Mouse (Mus musculus): ENCODE measurements around the gene Ntf3.

DNA sequence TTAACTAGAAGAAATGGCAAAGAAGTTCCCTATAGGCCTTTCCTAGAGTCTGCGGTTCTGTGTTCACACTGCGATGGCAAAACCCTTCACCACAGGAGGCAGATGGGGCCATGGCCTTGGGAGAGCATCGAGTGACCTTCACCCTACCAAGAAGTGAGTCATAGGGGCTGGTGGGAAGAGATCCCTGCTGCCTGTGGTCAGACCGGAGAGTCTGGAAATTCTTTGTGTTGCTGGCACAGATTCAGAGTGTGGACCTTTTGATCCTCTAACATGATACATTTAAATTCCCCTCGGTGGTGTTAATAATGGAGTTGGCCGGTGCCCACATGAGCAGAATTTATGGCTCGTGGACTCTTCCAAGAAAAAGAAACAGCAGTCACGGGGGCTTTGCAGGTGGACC lies 49.5 kb downstream of the Ntf3 start:
- no peak for TF ChIP-seq GATA1 (IDR thresholded peaks at IDR 0.05; ENCODE audit: borderline replicate concordance, low read length)
- no peak for TF ChIP-seq FLI1 (IDR thresholded peaks at IDR 0.05; ENCODE audit: low read length)

Measured in megakaryocyte, embryonic 14.5 days (primary cell).